Mouse (Mus musculus): ENCODE measurements around the gene Camk1d.

DNA sequence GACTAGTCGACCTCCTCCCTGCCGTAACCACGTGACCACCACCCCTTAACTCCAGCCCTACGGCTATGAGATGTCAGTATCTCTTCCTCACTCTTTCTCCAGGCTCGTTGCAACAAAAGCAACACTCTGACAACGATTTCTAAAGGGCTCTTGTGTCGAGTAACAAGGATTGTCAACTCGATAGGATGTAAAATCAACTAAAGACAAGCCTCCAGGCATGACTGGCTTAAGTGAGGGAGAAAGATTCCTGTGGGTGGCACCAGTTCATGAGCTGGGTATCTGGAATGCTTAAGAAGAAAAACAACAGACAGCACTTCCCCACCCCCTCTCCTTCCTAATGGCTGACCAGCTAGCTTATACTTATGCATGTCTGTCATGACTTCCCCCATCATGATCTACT, 15.9 kb downstream of the Camk1d start:
- no peak for TF ChIP-seq CTCF (IDR thresholded peaks at IDR 0.05; ENCODE audit: control insufficient read depth, insufficient read depth, low read length)
- no peak for TF ChIP-seq POLR2A (IDR thresholded peaks at IDR 0.05; ENCODE audit: borderline replicate concordance, control insufficient read depth, low read depth, low read length)

Data from bone marrow, adult 2 months (tissue).